Mouse (Mus musculus) heart, embryonic 14.5 days (tissue): ENCODE measurements around the gene Ints14. TPM values are rescaled to one million over a fixed set of nuclear protein-coding genes. Genes with fewer than 3 reads are reported as not detected.
"Not testable (repeated sequence)": the region's sequence is repeated elsewhere in the genome, so short reads cannot be mapped to it uniquely, and the experiment has no call there.

Experiments used
- ATAC-seq: fragments of 200-750 bp; cut with Nextera tagmentation; 2 replicates; pipeline ENCODE4 v1.8.0; 2017; ENCODE audit warnings: low read depth, moderate TSS enrichment; ENCODE audit not compliant: insufficient number of reproducible peaks, insufficient read depth, low FRiP score
- H3K27ac ChIP-seq, 2 experiments: fragments of 200-500 bp in 1 of 2; fragments of 300-500 bp in 1 of 2; sonication (generic) in 1 of 2; replicated peaks in 1 of 2; 2 replicates each; pipeline ENCODE4 v1.5.1; 2012 to 2014; ENCODE audit warnings: low read depth in 2 of 2, low read length in 2 of 2, control low read depth in 1 of 2, mild to moderate bottlenecking in 1 of 2, mixed read lengths in 1 of 2; ENCODE audit not compliant: control insufficient read depth in 1 of 2, insufficient read depth in 1 of 2
- H3K27me3 ChIP-seq: fragments of 300-500 bp; sonication (generic); 2 replicates; pipeline ENCODE4 v1.6.1; 2014; ENCODE audit warnings: mild to moderate bottlenecking, low read length, control low read depth; ENCODE audit not compliant: control insufficient read depth, insufficient read depth
- H3K36me3 ChIP-seq: fragments of 300-500 bp; sonication (generic); 2 replicates; pipeline ENCODE4 v1.6.1; 2014; ENCODE audit warnings: mild to moderate bottlenecking, control low read depth, low read length, mixed read lengths; ENCODE audit not compliant: control insufficient read depth, insufficient read depth
- H3K4me1 ChIP-seq, 2 experiments: fragments of 200-500 bp in 1 of 2; fragments of 300-500 bp in 1 of 2; sonication (generic) in 1 of 2; 2 replicates each; pipeline ENCODE4 v1.6.1; 2012 to 2014; ENCODE audit warnings: low read length in 2 of 2, control low read depth in 1 of 2, mixed read lengths in 1 of 2; ENCODE audit not compliant: control insufficient read depth in 2 of 2, insufficient read depth in 2 of 2
- H3K4me2 ChIP-seq: fragments of 300-500 bp; sonication (generic); 2 replicates; pipeline ENCODE4 v1.6.1; 2014; ENCODE audit warnings: mild to moderate bottlenecking, low read length
- H3K4me3 ChIP-seq, 2 experiments: fragments of 200-500 bp in 1 of 2; fragments of 300-500 bp in 1 of 2; sonication (generic) in 1 of 2; 2 replicates each; pipeline ENCODE4 v1.5.1; 2012 to 2014; ENCODE audit warnings: low read length in 2 of 2, mild to moderate bottlenecking in 2 of 2, control low read depth in 1 of 2, low read depth in 1 of 2, moderate library complexity in 1 of 2; ENCODE audit not compliant: control insufficient read depth in 1 of 2, insufficient read depth in 1 of 2
- H3K9ac ChIP-seq: fragments of 300-500 bp; sonication (generic); 2 replicates; pipeline ENCODE4 v1.6.1; 2014; ENCODE audit warnings: mild to moderate bottlenecking, low read length
- H3K9me3 ChIP-seq: fragments of 300-500 bp; sonication (generic); 2 replicates; pipeline ENCODE4 v1.6.1; 2016; ENCODE audit warnings: low read length, control low read depth; ENCODE audit not compliant: control insufficient read depth
- WGBS: fragments of 180-500 bp; shearing (Covaris S2); extraction: QIAGEN DNeasy Blood & Tissue Kit; methylation state at CpG from one replicate; pipeline ENCODE4 v1.1.7; 2014; 5-methylcytosine and 5-hydroxymethylcytosine counted together
- microRNA-seq: library from miRNA; unstranded; fragments of <30 nt; microRNA quantifications from one replicate; pipeline ENCODE4, GENCODE M21; 2016
- polyA plus RNA-seq: library from polyadenylated mRNA; unstranded; fragments of >200 nt; fragmentation: Nextera tagmentation; extraction: Ambion mirVana; gene quantifications from 2 replicates; pipeline ENCODE4 v1.2.1, GENCODE M21; 2014

The Ints14 gene
- polyA plus RNA-seq, 1 experiment from 2014 or later, result 39.0 TPM

- H3K9ac ChIP-seq, ATAC-seq, H3K4me2 ChIP-seq, H3K27ac ChIP-seq, H3K4me3 ChIP-seq, H3K27me3 ChIP-seq, H3K9me3 ChIP-seq: not testable (repeated sequence)
- 70% methylated on average over 5 of the region's 5 CpGs for WGBS
- peaks cover 12% of the 10 kb centered on the region; the same call in 1 of the 2 replicates for H3K36me3 ChIP-seq
- peaks cover 3 to 15% of the 10 kb centered on the region in 2 experiments; a peak in 3 of 4 replicates for H3K4me1 ChIP-seq
Observed at GRCm38 (mm10) chr9:65031355-65031754, 70.7 kb downstream of the Ints14 start.

DNA sequence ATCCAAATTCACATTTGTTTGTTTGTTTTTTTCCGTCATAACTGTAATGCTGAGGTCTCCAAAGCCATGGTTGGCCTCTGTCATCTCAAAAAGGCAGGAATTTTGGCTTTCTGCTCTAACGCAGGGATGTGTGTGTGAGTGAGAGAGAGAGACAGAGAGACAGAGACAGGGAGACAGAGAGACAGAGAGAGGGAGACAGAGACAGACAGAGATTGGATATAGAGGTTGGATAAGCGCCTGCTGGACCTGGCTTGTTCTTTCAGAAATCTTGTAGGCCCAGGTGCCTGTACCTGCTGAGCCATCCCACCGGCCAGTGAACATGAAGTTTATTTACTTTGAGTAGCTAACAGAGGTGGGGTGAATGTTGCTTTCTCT, 71.2 kb downstream of the Ints14 start:
- peak overlapping the region; percentile 44 for H3K4me2 ChIP-seq
- no peak overlapping the region for H3K27ac ChIP-seq
- H3K9me3 ChIP-seq, result no peaks in the 10 kb centered on the region
- peaks cover 3 to 15% of the 10 kb centered on the region in 2 experiments; a peak in 3 of 4 replicates for H3K4me1 ChIP-seq
- peaks cover 13% of the 10 kb centered on the region for H3K36me3 ChIP-seq
- 31% methylated on average over 4 of the region's 4 CpGs for WGBS
- ATAC-seq, result no peak
- no peaks in the 10 kb centered on the region for H3K27me3 ChIP-seq
- H3K4me3 ChIP-seq, result peak overlapping the region; percentile 86 to 99
- peak overlapping the region; percentile 92 for H3K9ac ChIP-seq

DNA sequence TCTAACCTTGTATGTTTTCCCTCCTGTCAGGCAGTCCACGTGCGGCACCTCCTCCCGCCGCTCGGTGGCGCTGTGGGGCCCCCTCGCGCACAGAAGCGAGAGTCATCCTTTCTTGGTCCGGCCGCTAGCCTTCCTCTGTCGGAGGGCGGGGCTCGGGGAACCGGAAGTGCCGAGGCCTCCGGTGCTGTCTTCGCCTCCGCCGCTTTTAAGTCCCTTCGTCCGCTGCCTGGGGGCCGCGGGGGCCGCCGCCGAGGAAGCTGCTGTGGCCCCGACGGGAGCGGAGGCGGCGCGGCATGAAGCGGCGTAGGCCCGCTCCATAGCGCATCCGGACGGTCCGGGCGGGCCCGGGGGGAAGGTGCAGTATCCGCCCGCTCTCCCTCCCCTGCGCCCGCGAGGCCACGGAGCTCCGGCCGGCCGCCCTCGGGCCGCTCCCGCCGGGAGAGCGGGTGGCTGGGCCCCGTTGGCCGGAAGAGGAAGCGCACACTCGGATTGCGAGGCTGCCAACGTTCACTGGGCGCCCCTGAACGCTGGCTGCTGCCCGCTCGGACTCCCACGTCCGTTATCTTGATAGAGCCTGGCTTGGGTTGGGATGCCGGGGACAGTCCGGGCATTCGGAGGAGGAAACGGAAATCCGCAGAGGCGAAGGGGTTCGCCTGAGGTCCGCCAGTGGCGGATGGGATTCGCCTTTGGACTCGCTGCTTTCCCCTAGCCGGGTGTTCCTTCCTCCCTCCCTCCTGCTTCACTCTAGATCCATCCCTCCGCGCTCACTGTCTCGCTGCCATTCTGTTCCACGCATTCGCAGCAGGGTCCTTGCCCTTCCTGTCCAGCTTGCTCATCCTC, 71.8 kb downstream of the Ints14 start, which contains the start of gene Dpp8:
TSS of gene Dpp8 (plus strand) at position 146 of the 840 bp plus-strand sequence.
- Histone ChIP-seq H3K36me3 (peaks cover 19% of the 10 kb centered on the region), H3K4me3 (peak within 1 kb of the TSS; percentile 86 to 99), H3K4me1 (peaks cover 3 to 15% of the 10 kb centered on the region in 2 experiments; a peak in 3 of 4 replicates), H3K9ac (peak within 1 kb of the TSS; percentile 92), H3K27ac (peak within 1 kb of the TSS; percentile 87 to 92), H3K4me2 (peak within 1 kb of the TSS; percentile 80), H3K9me3 (no peaks in the 10 kb centered on the region), H3K27me3 (no peaks in the 10 kb centered on the region)
- ATAC-seq, result peak; percentile 90
- WGBS, result under 1% methylated on average over 72 of the region's 85 CpGs

DNA sequence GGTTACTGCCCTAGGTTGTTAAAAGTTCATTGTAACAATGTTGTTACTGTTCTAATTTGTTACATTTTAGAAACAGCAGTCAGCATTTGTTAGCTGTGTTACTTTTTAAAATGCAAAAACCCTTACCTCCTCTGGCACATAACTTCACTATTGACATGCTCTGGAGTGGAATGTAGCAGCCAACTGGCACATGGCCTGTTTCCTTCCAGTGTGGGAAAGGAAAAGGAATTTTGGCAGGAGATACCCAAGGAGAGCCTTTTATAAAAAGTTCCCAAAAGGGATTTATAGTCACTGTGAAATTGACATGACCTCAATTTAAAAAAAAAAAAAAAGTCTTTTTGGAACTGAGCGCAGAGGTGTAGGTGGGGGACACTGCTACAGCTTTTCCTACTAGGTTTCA, 75.8 kb downstream of the Ints14 start:
- no peak for ATAC-seq
- peaks cover 58% of the 10 kb centered on the region for H3K36me3 ChIP-seq
- 97% methylated on average over 1 of the region's 1 CpGs for WGBS
- no peak overlapping the region for H3K4me3 ChIP-seq
- no peak overlapping the region for H3K9ac ChIP-seq
- H3K27me3 ChIP-seq, result no peaks in the 10 kb centered on the region
- no peak overlapping the region for H3K4me2 ChIP-seq
- H3K9me3 ChIP-seq, result no peaks in the 10 kb centered on the region; the same call in 1 of the 2 replicates
- H3K27ac ChIP-seq, result no peak overlapping the region
- peaks cover 3 to 15% of the 10 kb centered on the region in 2 experiments; a peak in 3 of 4 replicates for H3K4me1 ChIP-seq

Small RNAs within 50 kb of the gene (microRNA-seq; reads per million reads assigned to microRNA genes)
- not detected for gene Gm25640

Other genes with a start within 250 kb of the Ints14 start
- 390 and 408 TPM in 2 replicates for gene Rab11a, start 223.1 kb upstream of the Ints14 start, polyA plus RNA-seq
- 6.0 and 7.0 TPM in 2 replicates for gene Dennd4a, start 149.6 kb upstream of the Ints14 start, polyA plus RNA-seq
- 0.05 TPM in 2 replicates for gene Slc24a1, start 9.3 kb upstream of the Ints14 start, polyA plus RNA-seq
- gene Hacd3, start 60.8 kb downstream of the Ints14 start, polyA plus RNA-seq, result 50.3 and 52.5 TPM in 2 replicates
- 26.4 and 27.9 TPM in 2 replicates for gene Dpp8, start 71.5 kb downstream of the Ints14 start, polyA plus RNA-seq
- gene Igdcc4, start 140.6 kb downstream of the Ints14 start, polyA plus RNA-seq, result 12.3 and 15.7 TPM in 2 replicates
- gene Igdcc3, start 180.3 kb downstream of the Ints14 start, polyA plus RNA-seq, result 0.36 and 0.63 TPM in 2 replicates
- 4.3 and 5.6 TPM in 2 replicates for gene Parp16, start 234.4 kb downstream of the Ints14 start, polyA plus RNA-seq